Mouse (Mus musculus) G1E-ER4 (cell line): ENCODE measurements around the gene Cyp2b13. TPM values are rescaled to one million over a fixed set of nuclear protein-coding genes. Genes with fewer than 3 reads are reported as not detected.
"Not testable (repeated sequence)": the region's sequence is repeated elsewhere in the genome, so short reads cannot be mapped to it uniquely, and the experiment has no call there.

ENCODE experiments used
- GATA1 ChIP-seq: IDR thresholded peaks from one replicate; pipeline ENCODE4 v1.8.0; 2012; ENCODE audit warnings: low read length, inconsistent platforms
- polyA plus RNA-seq: library from polyadenylated mRNA; stranded (reverse); fragments of >175 nt; gene quantifications from 2 replicates; pipeline ENCODE4 v1.2.3, GENCODE M21; 2012

Cyp2b13 gene
- not detected in 2 replicates for polyA plus RNA-seq

GRCm38 (mm10) chr7:26061197-26061596 lies at the start of gene Cyp2b13:
Cyp2b13 (plus strand) TSS chr7:26061497.
- TF ChIP-seq GATA1 = not testable (repeated sequence)

- no peak for TF ChIP-seq GATA1
Measured at GRCm38 (mm10) chr7:26082595-26082994, 21.3 kb downstream of the Cyp2b13 start.

- TF ChIP-seq GATA1 = no peak
Measured at GRCm38 (mm10) chr7:26087391-26087790, 26.1 kb downstream of the Cyp2b13 start.

Other genes starting within 250 kb of the Cyp2b13 start
- gene Cyp2s1, start 244.6 kb upstream of the Cyp2b13 start, polyA plus RNA-seq = not detected in 2 replicates
- gene Cyp2b10, start 163.9 kb upstream of the Cyp2b13 start, polyA plus RNA-seq = not detected in 2 replicates
- gene Cyp2b9, start 111.9 kb downstream of the Cyp2b13 start, polyA plus RNA-seq = not detected in 2 replicates
- not detected in 2 replicates for gene Vmn1r184, start 198.8 kb downstream of the Cyp2b13 start, polyA plus RNA-seq
- gene Cyp2a4, start 245.7 kb downstream of the Cyp2b13 start, polyA plus RNA-seq = not detected in 2 replicates